Mouse (Mus musculus): Measurements from ENCODE around the gene Kirrel3.

Gene Kirrel3

DNA sequence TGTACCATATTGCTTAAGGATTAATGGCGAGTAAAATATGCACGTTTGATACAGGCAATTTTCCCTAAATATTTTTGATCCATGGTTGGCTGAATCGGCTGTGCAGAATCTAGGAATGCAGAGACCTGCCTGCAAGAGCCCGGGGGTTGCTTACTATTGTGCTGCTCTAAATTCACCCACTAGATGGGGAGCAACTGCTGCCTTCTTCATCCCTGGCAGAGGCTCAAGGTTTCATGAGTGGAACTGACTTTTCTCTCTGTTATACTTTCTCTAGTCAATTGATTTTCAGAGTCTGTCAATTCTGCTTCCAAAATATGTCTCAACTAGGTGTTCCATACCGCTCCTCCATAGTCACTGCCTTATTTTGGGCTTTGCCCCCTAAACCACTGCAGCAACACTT lies 545.1 kb downstream of the Kirrel3 start:
- peak; percentile 47 for DNase-seq (ENCODE audit: low spot score)

DNA sequence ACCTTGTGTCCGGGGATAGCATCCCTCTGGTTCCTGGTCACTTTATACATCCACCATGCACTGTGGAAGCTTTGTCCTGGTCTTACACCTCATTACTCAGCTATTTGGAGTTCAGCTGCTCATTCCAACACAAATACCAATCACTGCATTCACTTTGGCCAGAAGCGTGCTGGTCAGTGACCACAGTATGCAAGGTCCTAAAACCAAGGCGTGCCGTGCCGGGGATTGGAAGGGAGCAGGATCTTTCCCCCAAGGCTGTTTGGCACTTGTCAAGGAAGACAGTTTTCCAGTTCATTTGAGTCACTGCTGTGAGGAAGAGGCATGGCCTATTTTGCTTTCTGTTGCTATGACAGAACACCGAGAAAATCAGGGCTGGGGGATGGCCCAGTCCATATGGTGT lies 546.8 kb downstream of the Kirrel3 start:
- no peak for DNase-seq (ENCODE audit: low spot score)

DNA sequence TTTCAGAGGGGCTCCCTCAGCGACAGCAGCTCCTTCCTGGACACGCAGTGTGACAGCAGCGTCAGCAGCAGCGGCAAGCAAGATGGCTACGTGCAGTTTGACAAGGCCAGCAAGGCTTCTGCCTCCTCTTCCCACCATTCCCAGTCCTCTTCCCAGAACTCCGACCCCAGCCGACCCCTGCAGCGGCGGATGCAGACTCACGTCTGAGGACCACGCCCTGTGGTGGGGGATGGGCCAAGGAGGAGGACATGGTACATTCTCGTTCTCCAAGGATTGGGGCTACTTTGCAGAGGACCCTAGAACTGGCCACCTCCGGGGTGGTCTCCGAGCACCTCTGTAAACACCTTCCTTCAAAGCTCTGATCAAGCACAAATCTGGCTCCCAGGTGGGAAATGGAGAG lies 549.4 kb downstream of the Kirrel3 start:
- no peak for DNase-seq (ENCODE audit: low spot score)

DNA sequence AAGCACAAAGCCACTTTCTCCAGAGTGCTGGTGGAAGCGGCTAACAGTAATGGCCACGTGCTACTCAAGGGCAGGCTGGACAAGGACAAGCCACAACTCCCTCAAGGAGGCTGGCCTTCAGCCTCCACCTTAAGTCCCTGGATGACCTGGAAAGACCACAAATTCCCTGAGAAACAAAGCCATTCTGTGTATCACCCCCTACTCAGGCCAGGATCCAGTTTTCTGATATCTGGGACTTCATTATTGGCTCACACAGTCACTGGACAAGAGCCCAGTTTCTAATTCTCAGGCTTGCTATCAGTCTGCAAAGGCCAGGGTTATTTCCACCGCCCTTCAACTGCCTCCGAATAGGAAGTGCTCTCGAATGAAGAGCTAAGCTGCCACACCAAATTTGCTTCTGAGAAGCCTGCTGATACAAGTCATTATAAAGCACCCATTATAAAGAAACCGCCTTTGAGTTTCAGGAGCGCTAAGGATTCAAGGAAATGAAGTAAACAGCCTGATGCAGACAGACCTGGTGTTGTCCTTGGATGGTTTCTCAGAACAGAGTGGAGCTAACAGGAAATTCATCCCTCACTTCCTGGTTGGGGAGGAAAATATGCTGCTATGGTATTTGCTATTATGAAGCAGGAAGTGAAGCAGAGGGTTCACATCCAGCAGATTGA lies 553.4 kb downstream of the Kirrel3 start:
- DNase-seq (ENCODE audit: low spot score): no peak

DNA sequence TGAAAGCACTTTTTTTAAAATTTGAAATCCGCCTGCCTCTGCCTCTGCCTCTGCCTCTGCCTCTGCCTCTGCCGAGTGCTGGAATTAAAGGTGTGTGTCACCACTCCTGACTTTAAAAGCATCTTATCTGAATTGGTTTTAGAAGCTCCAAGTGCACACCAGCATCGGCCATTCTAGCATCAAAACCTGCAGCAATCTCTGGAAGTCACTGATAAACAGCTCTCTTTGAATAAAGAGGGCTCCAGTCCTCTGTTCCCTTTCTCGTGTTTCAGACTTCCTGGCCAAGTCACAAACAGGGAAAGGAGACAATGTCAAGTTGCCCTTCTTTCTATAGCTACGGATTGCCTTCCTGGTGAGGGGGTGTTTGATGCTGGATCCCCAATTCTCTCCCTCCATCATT lies 554.2 kb downstream of the Kirrel3 start:
- no peak for DNase-seq (ENCODE audit: low spot score)

DNA sequence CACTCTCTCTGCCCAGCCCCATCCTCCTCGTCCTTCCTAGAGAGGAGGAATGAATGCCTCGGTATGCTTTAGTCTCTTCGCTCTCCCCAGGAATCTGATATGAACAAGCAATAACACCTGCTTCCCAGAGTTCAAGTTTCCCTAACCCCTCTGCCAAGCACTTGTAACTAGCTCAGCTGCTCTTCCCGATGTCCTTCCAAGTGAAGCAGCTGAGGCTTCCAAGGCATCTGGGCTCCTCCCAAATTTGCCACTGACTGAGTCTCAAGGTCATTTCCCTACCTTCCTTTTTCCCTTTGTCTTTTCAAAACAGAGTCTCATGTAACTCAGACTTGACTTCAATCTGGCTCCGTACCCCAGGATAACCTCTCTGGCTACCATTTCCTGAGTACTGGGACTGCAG lies 555.8 kb downstream of the Kirrel3 start:
- no peak for DNase-seq (ENCODE audit: low spot score)

DNA sequence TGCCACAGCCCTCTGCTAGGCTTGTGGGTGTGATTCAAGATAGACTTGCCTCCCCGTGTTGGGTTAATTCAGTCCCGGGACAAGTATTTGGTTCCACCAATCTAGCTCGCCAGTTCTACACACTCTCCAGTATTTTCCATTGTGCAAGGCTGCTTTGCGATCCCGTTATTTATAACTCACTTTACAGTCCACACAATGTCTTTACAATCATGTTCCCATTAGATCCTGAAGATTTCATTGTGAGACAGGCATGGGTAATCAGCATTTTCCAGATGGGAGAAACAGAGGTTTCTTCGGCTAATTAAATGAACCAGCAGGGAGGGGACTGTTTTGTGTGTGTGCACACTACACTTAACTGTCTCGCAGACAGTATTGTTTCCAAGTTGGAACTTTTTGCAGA lies 557.9 kb downstream of the Kirrel3 start:
- no peak for DNase-seq (ENCODE audit: low spot score)

DNA sequence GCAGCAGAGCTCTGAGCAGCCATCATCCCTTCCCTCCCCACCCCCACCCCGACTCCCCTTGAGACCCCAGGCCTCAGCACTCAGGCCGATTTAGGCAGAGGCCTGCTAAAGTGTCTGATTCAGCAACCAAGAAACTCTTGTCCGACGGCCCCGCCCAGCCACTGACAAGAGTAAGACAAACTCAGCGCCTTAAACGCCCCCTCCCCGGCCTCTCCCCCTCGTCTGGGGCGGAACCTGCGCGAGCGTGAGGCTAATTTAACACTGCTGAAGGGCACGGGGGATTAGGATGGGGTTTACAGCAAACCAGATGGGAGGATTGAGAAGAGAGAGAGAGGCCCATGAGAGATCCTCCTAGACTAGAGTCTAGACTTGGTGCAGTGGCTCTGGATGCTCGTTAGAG lies 558.8 kb downstream of the Kirrel3 start:
- DNase-seq (ENCODE audit: low spot score): peak; percentile 61

DNA sequence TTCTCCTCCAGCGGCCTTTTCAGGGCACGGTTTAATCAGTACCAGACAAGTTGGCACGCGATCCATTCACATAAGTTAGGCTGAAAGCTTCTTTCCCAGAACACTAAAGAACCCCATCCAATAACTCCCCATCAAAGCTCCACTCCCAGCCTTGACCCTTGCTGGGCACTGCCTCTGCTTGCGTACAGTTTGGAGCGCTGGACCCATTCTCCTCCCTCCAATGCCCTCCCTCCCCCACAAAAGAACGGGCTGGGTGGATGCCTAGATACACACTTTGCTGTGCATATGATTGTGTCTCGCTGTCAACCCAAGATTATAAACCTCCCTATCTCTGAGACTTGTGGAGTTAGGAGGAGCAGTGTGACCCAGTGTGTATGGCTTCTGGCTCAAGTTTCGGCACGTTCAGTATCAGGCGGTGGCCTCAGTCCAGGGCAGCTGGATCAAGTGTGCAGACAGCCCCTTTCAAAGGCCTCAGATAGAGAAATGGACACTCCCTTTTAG lies 559.4 kb downstream of the Kirrel3 start:
- peak; percentile 69 for DNase-seq (ENCODE audit: low spot score)

DNA sequence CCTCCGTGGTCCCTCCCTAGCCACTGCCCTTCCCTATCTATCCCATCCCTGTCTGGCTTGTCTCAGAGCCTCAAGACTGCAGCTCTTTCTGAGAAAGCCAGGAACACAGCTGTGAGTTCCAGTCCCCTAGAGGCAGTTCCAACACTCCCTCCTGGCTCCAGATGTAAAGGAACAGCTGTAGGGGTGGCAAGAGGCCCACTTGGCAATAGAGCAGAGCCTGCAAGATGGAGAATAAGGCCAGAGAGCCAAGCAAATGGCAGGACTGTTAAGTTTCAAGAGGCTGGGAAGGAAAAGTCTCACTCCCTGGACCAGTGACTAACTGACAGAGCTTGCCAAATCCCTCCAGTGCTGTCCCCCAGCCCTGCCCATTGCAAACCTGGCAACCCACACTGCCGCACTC lies 560.1 kb downstream of the Kirrel3 start:
- peak; percentile 85 for DNase-seq (ENCODE audit: low spot score)

DNA sequence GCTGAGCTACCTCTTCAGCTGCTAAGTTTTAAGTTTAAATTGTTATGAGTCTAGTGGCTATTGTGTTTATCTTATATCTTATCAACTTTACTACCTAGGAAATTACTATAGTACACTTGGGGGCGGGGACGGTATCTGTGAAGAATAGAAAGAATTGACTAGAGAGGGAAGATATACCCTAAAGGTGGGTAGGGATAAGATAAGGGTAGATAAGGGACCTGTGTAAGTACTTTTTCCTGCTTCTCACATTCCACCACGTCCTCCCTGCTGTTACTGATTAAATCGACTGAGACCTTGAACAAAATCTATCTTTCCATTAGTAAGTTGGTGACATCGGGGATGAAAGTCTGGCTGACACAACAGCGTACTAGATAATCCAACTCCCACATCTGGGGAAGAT lies 562.8 kb downstream of the Kirrel3 start:
- DNase-seq (ENCODE audit: low spot score): no peak

DNA sequence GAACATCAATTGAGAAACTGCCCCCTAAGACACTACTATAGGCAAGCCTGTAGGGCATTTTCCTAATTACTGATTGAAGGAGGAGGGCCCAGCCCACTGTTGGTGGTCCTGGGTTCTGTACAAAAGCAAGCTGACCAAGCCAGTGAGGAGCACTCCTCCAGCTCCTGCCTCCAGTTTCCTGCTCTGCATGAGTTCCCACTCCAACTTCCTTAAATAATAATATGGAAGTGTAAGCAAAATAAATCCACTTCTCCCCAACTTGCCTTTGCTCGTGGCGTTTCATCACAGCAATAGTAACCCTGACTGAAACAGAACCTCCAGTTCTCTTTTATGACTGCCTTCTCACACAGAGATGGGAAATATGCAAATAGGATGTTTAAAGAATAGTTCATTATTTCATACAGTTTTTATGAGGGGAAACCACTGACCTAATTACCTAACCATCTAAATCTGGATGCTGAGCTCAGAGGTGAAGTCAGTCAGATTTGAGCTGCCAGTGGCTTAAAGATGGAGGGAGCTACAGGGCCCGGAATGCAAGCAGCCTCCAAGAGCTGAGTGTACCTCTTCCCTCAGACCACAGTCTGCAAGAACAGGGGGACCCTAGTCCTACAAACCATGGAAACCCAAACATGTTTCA lies 564.3 kb downstream of the Kirrel3 start:
- DNase-seq (ENCODE audit: low spot score): peak; percentile 2

DNA sequence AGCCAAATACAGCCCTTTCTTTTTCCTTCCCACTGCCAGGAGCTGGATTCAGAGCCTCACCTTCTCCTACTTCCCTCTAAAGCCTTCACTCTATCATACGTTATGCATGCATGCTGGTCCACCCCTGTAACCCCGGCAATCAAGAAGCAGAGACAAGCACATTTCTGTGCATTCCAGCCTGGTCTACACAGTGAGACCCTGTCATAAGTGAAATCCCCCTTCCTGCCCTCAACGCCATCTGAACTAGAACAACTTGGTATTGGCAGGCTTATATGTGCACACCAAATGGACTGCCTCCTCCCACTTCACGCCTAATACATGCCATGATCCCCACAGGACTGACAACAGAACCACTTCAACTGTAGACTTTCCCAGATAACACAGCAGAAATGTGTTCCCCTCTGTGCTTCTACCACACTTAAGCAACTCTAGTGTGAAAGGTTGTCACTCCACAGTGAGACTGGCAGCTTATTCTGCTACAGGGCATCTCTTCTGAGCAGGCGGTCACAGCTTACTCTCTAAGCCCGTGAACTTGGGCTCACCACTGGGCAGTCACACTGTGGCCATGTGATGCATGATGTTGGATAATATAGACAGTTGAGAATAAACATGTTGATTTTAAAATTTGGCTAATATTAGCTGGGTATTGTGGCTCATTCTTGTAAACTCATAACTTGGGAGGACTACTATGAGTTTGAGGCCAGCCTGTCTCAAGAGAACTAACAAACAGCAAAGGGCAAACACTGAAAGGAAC lies 565.2 kb downstream of the Kirrel3 start:
- DNase-seq (ENCODE audit: low spot score): peak; percentile 1

DNA sequence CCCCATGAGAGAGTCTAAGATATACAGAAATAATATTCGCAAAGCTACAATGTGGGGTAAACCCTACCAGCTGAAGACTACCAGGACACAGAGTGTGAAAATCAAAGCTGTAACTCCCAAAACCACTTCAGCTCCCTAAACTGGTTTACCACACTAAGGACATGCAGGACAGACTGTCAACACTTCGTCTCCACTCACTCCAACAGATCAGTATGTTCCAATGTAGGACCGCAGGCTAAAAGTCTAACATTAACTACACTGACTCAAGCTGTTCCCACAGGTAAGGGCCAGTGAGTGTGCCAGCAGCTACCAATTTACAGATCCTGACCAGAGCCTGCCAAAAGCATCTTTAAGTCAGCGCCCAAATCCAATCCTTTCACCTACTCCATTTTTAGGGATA lies 566.0 kb downstream of the Kirrel3 start:
- peak; percentile 2 for DNase-seq (ENCODE audit: low spot score)

DNA sequence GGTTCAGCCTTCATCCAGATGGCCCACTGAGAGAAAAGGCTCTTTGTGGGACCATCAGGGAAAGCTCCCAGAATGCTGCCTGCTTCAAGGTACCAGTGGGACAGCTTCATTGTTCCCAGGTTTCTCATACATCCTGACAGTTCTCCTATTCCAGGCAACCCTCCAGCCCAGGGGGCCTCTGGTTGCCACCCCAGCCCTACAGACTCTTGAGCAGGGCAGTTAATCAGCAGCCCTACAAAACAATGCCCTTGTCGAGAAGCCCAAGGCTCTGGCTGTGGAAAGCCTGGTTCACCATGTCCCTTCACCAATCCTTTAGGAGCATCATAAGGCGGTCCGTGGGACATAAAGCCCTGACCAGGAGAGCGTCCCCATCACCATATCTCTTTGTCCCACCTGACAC lies 567.0 kb downstream of the Kirrel3 start:
- DNase-seq (ENCODE audit: low spot score): peak; percentile 2

DNA sequence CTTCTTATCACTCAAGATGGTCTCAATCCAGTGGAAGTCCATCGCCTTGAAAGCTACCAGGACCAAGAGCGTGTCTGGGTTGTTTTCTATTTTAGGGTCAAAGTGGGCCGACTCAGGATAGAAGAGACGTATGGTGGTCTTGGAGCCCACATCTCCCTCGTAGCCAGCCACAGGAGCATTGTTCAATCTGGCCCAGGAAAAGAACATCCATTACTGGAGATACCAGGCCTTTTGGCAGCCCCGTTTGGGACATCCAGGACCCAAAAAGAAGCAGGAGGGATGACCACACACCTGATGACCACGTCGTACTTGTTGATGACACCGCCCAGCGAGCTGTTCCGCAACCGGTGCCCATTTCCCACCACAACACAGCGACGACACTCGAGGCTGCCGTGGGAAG lies 567.4 kb downstream of the Kirrel3 start:
- DNase-seq (ENCODE audit: low spot score): peak; percentile 2

DNA sequence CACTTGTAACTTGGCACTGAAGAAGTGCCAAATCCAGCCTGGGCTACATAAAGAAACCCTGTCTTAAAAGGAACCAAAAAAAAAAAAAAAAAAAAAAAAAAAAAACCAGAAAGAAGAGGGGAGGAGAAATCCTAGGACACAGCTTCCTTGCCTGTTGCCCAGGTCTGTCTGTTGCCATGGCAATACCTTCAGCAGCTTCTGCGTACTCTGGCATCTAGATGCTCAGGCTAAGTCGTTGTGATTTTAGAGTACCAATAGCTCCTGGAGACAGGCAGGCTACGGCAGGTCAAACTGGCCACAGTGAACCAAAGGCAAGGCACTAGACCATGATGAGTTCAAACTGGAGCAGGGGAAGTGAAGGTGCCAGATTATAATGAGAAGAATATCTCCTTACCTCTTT lies 568.0 kb downstream of the Kirrel3 start:
- DNase-seq (ENCODE audit: low spot score): peak; percentile 0

DNA sequence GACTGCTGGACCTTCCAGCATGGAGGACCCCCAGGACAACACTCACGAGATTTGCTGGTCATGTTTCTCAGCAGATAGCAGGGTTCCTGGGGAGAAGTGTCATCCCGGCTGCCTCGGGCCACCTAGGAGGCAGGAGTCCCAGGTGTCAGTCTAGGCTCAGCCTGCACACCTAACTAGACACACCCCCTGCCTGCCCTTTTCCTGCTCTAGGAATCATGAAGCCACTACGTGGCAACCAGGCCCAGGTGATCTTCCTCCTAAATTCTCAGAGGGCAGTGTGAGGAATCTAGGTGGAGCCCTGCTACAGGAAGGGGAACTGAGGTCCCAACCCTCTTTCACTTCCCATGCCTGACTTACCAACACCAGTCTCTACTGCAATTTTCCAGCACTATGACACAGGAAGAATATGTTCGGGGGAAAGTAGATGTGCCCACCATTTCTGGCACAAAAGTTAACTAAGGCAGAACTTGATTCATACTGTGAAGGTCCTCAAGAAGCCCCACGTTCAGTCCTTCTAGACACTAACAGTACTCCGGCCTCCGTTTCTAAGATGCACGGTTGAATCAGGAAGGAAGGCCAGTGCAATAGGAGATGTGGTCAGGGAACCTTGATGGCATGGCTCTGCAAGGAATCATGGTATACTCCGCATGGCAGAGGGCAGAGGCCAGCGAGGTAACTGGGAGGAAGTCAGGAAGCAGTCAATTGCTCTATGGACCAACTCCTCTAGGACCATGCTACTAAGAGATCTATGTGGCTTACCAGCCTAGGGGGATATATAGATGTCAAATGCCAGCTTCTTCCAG lies 570.0 kb downstream of the Kirrel3 start:
- peak; percentile 1 for DNase-seq (ENCODE audit: low spot score)

DNA sequence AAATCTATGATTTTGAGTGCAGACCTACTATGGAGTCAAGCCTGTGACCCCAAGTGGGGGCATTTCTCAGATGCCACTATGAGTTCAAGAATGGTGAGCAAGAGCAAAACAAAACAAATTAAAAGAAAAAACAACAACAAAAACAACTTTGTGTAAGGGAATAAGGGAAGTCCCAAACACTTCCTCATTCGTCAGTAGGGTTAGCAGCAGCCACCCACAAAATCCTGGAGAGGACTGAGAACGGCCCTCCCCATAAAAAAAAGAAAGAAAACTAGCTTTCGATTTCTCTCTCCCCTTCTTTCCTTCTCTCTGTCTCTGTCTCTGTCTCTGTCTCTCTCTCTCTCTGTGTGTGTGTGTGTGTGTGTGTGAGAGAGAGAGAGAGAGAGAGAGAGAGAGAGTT lies 570.9 kb downstream of the Kirrel3 start:
- no peak for DNase-seq (ENCODE audit: low spot score)

DNA sequence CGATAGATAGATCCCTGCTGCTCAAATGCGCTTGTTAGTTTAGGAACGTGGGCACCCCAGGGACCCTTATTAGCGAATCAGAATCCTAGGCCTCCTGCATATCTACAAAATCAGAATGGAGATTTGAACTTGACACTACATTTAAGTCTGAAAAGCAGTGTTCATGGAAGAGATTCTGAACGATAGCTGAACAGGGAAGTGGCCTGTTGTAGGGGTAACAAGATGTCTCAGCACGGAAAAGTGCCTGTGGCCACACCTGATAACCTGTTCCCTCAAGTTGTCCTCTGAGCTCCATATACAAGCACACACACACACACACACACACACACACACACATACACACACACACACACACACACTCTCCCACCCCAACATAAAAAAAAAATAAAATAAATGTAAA lies 571.9 kb downstream of the Kirrel3 start:
- DNase-seq (ENCODE audit: low spot score): no peak

DNA sequence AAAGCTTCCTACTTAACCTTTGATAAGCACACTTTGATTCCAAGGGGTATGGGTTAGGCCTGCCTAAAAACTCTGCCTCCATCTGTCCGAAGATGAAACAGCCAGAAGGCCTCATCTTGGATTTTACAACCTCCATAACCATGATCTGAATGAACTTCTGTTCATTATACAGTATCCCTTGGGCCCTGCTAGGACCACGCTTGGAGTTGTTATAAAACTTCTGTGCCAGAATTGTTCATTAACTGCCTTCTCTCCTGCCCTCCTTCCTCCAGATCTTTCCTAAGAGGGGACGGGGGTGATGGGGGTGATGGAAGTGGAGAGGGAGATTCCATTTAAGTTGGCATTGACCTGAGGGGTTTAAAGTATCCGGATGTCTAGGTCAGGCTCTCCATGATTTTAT lies 572.5 kb downstream of the Kirrel3 start:
- DNase-seq (ENCODE audit: low spot score): no peak

DNA sequence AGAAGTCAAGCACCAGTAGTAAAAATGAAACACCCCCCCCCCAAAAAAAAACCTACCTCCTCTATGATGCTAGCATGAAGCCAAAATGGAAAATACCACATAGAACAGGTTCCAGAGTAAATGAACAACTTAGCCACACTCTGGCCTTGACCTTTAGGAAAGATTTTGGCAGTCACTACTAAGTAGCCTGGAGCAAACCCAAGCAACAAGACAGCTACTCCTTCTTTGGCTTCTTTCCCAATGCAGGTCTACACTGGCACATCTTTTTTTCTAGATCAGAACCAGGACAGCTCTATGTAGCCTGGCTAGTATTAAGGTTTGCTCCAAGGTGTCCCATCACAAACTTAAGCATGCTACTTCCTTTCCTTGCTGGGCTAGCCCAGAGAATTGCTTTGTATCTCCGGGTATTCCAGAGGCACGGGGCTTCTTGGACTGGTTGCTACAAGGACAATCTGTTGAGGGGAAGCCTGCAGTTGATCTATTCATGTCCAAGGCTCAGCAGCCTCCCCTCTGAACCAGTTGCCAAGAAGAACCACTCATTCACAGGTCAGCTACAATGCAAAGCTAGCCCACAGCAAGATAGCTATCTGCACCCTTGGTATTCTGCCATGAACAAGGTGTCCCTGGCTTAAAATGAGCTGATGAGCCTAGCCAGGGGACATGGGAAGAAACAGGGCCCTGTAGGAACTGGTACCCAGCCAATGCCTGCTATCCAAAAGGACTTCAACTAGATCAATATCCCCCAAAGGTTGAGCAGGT lies 573.1 kb downstream of the Kirrel3 start:
- no peak for DNase-seq (ENCODE audit: low spot score)
